Mouse (Mus musculus) cerebellum, adult 9-10 months (tissue): Measurements from ENCODE around the gene Atp13a2.

Experiments
- DNase-seq: peaks from one replicate; pipeline ENCODE4 v3.0.0; 2022

Atp13a2 gene

GRCm38 (mm10) chr4:140986711-140987395 is at the start of gene Atp13a2:
Atp13a2 (plus strand) TSS chr4:140986873.
- peak; percentile 94 for DNase-seq

GRCm38 (mm10) chr4:140944356-140944755 is 42.3 kb upstream of the Atp13a2 start:
- DNase-seq, result no peak

- no peak for DNase-seq
These were observed 41.7 kb upstream of the Atp13a2 start for GRCm38 (mm10) chr4:140944961-140945442.

- DNase-seq, result no peak
These were observed 41.1 kb upstream of the Atp13a2 start for GRCm38 (mm10) chr4:140945571-140945970.

- DNase-seq, result no peak
These were observed 40.6 kb upstream of the Atp13a2 start for GRCm38 (mm10) chr4:140946048-140946447.

- DNase-seq, result no peak
These were observed 40.0 kb upstream of the Atp13a2 start for GRCm38 (mm10) chr4:140946580-140947205.

GRCm38 (mm10) chr4:140947487-140948440 is 38.9 kb upstream of the Atp13a2 start:
- DNase-seq, result no peak

- DNase-seq, result no peak
These were observed 38.2 kb upstream of the Atp13a2 start for GRCm38 (mm10) chr4:140948481-140948880.

- DNase-seq, result no peak
These were observed 37.6 kb upstream of the Atp13a2 start for GRCm38 (mm10) chr4:140949052-140949451.

- DNase-seq, result no peak
These were observed 37.1 kb upstream of the Atp13a2 start for GRCm38 (mm10) chr4:140949616-140950015.

- DNase-seq, result no peak
These were observed 36.1 kb upstream of the Atp13a2 start for GRCm38 (mm10) chr4:140950574-140950973.

GRCm38 (mm10) chr4:140951861-140952641 is 34.6 kb upstream of the Atp13a2 start:
- no peak for DNase-seq

GRCm38 (mm10) chr4:140957131-140957702 is 29.5 kb upstream of the Atp13a2 start:
- peak; percentile 29 for DNase-seq

- DNase-seq, result peak; percentile 83
These were observed 28.9 kb upstream of the Atp13a2 start for GRCm38 (mm10) chr4:140957725-140958124.

GRCm38 (mm10) chr4:140958319-140958718 is 28.4 kb upstream of the Atp13a2 start:
- no peak for DNase-seq

GRCm38 (mm10) chr4:140959128-140959679 is 27.5 kb upstream of the Atp13a2 start:
- no peak for DNase-seq

GRCm38 (mm10) chr4:140959715-140960479 is 26.8 kb upstream of the Atp13a2 start:
- DNase-seq, result peak; percentile 63

- DNase-seq, result peak; percentile 98
These were observed 25.7 kb upstream of the Atp13a2 start, which contains the start of gene Sdhb for GRCm38 (mm10) chr4:140960781-140961466. Sdhb (plus strand) TSS chr4:140961203.

- no peak for DNase-seq
These were observed 25.0 kb upstream of the Atp13a2 start for GRCm38 (mm10) chr4:140961467-140962206.
